Mouse (Mus musculus) urinary bladder, postnatal 25 days (tissue): ENCODE results near the gene Ppp2r1b.

ENCODE experiments used
- DNase-seq: peaks from one replicate; pipeline ENCODE4 v3.0.0; 2022; ENCODE audit warnings: low spot score

Gene Ppp2r1b

GRCm38 (mm10) chr9:50920933-50921895 is 76.1 kb downstream of the Ppp2r1b start:
- DNase-seq, result no peak

GRCm38 (mm10) chr9:50922363-50923153 is 77.5 kb downstream of the Ppp2r1b start:
- no peak for DNase-seq

GRCm38 (mm10) chr9:50924454-50924853 is 79.4 kb downstream of the Ppp2r1b start:
- no peak for DNase-seq

GRCm38 (mm10) chr9:50925801-50926200 is 80.7 kb downstream of the Ppp2r1b start:
- no peak for DNase-seq

- no peak for DNase-seq
These were observed 84.9 kb downstream of the Ppp2r1b start for GRCm38 (mm10) chr9:50929986-50930385.

GRCm38 (mm10) chr9:50941804-50942401 is 96.8 kb downstream of the Ppp2r1b start:
- no peak for DNase-seq

GRCm38 (mm10) chr9:50942711-50943110 is 97.6 kb downstream of the Ppp2r1b start:
- DNase-seq, result no peak
